Mouse (Mus musculus) left cerebral cortex, adult 18-20 months (tissue): ENCODE measurements around the gene Nphs1. TPM values are rescaled to one million over a fixed set of nuclear protein-coding genes. Genes with fewer than 3 reads are reported as not detected.
"Not testable (repeated sequence)": the region's sequence is repeated elsewhere in the genome, so short reads cannot be mapped to it uniquely, and the experiment has no call there.

Experiments used
- DNase-seq, 2 experiments: peaks; one replicate each; pipeline ENCODE4 v3.0.0; 2021 to 2022; ENCODE audit warnings: low spot score in 2 of 2, mixed read lengths in 1 of 2
- total RNA-seq, 2 experiments: library from RNA; stranded (reverse); gene quantifications; 2 replicates each; pipeline ENCODE4 v1.2.3; 2021

Gene Nphs1
- total RNA-seq, 2 experiments from 2014 or later = 0.44 to 0.52 TPM

GRCm38 (mm10) chr7:30490251-30490956 lies 32.3 kb downstream of the Nphs1 start:
- peak; percentile 60 to 63 for DNase-seq

- no peak for DNase-seq
Observed at GRCm38 (mm10) chr7:30490957-30491307, 32.8 kb downstream of the Nphs1 start.

- peak; percentile 72 to 86 for DNase-seq
Observed at GRCm38 (mm10) chr7:30492765-30493164, 34.6 kb downstream of the Nphs1 start.

GRCm38 (mm10) chr7:30493401-30493931 lies 35.4 kb downstream of the Nphs1 start, which contains the start of gene Prodh2:
Prodh2 (plus strand) TSS chr7:30493622.
- DNase-seq = no peak

- DNase-seq = not testable (repeated sequence)
Observed at GRCm38 (mm10) chr7:30495506-30496042, 37.5 kb downstream of the Nphs1 start.

GRCm38 (mm10) chr7:30501159-30501558 lies 43.0 kb downstream of the Nphs1 start:
- DNase-seq = not testable (repeated sequence)

GRCm38 (mm10) chr7:30508061-30508460 lies 49.9 kb downstream of the Nphs1 start:
- DNase-seq = no peak

- no peak for DNase-seq
Observed at GRCm38 (mm10) chr7:30515003-30515760, 57.1 kb downstream of the Nphs1 start.

- no peak for DNase-seq
Observed at GRCm38 (mm10) chr7:30518325-30518724, 60.2 kb downstream of the Nphs1 start.

GRCm38 (mm10) chr7:30520396-30520795 lies 62.3 kb downstream of the Nphs1 start:
- DNase-seq = no peak

- DNase-seq = no peak
Observed at GRCm38 (mm10) chr7:30520856-30521255, 62.7 kb downstream of the Nphs1 start.

- no peak for DNase-seq
Observed at GRCm38 (mm10) chr7:30522871-30523270, 64.8 kb downstream of the Nphs1 start.

GRCm38 (mm10) chr7:30524487-30524886 lies 66.4 kb downstream of the Nphs1 start:
- DNase-seq = no peak

GRCm38 (mm10) chr7:30525954-30526353 lies 67.8 kb downstream of the Nphs1 start:
- DNase-seq = no peak

- no peak for DNase-seq
Observed at GRCm38 (mm10) chr7:30526399-30526798, 68.3 kb downstream of the Nphs1 start.

GRCm38 (mm10) chr7:30526981-30527380 lies 68.9 kb downstream of the Nphs1 start:
- DNase-seq = no peak

GRCm38 (mm10) chr7:30531291-30531815 lies 73.2 kb downstream of the Nphs1 start:
- peak; percentile 60 to 74 for DNase-seq

- DNase-seq = no peak
Observed at GRCm38 (mm10) chr7:30532931-30533330, 74.8 kb downstream of the Nphs1 start.

- peak in 1 of 2 experiments; percentile 58 for DNase-seq
Observed at GRCm38 (mm10) chr7:30533941-30534632, 76.0 kb downstream of the Nphs1 start.

- peak; percentile 95 to 96 for DNase-seq
Observed at GRCm38 (mm10) chr7:30534633-30535577, 76.8 kb downstream of the Nphs1 start, which contains the start of gene Arhgap33. Arhgap33 (minus strand) TSS chr7:30535060.
